Mouse (Mus musculus) hindbrain, embryonic 14.5 days (tissue): ENCODE results near the gene Trim62. TPM values are rescaled to one million over a fixed set of nuclear protein-coding genes. Genes with fewer than 3 reads are reported as not detected.

Experiments used
- ATAC-seq: fragments of 200-750 bp; cut with Nextera tagmentation; 2 replicates; pipeline ENCODE4 v1.8.0; 2017; ENCODE audit warnings: moderate number of reproducible peaks, mild to moderate bottlenecking, moderate TSS enrichment, moderate library complexity; ENCODE audit not compliant: low FRiP score
- DNase-seq: peaks from one replicate; pipeline ENCODE4 v3.0.0-alpha.2; 2015; ENCODE audit warnings: low spot score
- H3K27ac ChIP-seq: fragments of 300-500 bp; sonication (generic); 2 replicates; pipeline ENCODE4 v1.5.1; 2014; ENCODE audit warnings: mild to moderate bottlenecking, moderate library complexity
- H3K27me3 ChIP-seq: fragments of 300-500 bp; sonication (generic); 2 replicates; pipeline ENCODE4 v1.6.1; 2014; ENCODE audit warnings: mild to moderate bottlenecking, low read length, mixed read lengths; ENCODE audit not compliant: control insufficient read depth, insufficient read depth
- H3K36me3 ChIP-seq: fragments of 300-500 bp; sonication (generic); replicated peaks from 2 replicates; pipeline ENCODE4 v1.6.1; 2014; ENCODE audit not compliant: control insufficient read depth, insufficient read depth
- H3K4me1 ChIP-seq: fragments of 300-500 bp; sonication (generic); replicated peaks from 2 replicates; pipeline ENCODE4 v1.6.1; 2014; ENCODE audit warnings: antibody characterized with exemption, low read length, mixed read lengths; ENCODE audit not compliant: control insufficient read depth, insufficient read depth
- H3K4me2 ChIP-seq: fragments of 300-500 bp; sonication (generic); replicated peaks from 2 replicates; pipeline ENCODE4 v1.6.1; 2014; ENCODE audit warnings: mild to moderate bottlenecking, moderate library complexity
- H3K4me3 ChIP-seq: fragments of 300-500 bp; sonication (generic); replicated peaks from 2 replicates; pipeline ENCODE4 v1.5.1; 2014; ENCODE audit warnings: mild to moderate bottlenecking, low read length
- H3K9ac ChIP-seq: fragments of 300-500 bp; sonication (generic); 2 replicates; pipeline ENCODE4 v1.6.1; 2014
- H3K9me3 ChIP-seq: fragments of 300-500 bp; sonication (generic); 2 replicates; pipeline ENCODE4 v1.6.1; 2016; ENCODE audit warnings: low read length; ENCODE audit not compliant: control insufficient read depth
- WGBS: fragments of 180-500 bp; shearing (Covaris S2); extraction: QIAGEN DNeasy Blood & Tissue Kit; methylation state at CpG from one replicate; pipeline ENCODE4 v1.1.7; 2014; 5-methylcytosine and 5-hydroxymethylcytosine counted together
- polyA plus RNA-seq: library from polyadenylated mRNA; unstranded; fragments of >200 nt; fragmentation: Nextera tagmentation; extraction: Ambion mirVana; gene quantifications from 2 replicates; pipeline ENCODE4 v1.2.1, GENCODE M21; 2014

Trim62 gene
- polyA plus RNA-seq, 1 experiment from 2014 or later = 31.9 TPM

DNA sequence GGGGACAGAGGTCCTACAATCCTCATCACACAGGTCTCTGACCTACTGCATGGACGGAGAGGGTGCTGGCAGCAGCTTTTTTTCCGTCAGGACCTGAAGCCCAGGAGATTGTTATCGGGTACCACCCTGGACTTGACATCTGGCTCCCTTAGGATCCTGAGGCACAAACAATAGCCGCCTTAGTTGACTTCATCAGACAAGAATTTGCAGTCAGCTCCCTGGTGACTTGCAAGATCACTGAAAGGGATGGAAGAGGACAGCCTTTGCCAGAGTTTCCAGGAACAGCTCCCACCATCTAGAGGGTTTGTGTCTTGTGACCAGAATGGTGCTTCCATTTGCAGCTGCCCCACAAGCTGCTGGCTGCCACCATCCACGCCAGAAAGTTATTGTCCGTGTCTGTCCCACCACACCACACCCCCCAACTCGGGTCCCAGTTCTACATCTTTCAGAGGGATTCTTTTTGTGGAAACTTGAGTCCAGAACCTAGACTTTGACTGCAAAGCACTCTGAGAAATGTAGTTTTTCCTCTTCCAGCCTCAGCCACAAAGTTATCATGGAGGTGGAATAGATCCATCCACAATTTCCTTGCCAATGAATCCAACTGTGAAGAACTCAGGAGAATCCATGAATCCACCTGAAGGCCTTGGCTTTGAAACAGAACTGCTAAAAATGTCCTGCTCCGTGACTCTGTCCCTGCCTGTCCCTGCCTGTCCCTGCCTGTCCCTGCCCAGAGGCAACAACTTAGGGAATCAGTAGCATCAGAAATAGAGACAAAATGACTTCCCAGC lies 27.1 kb downstream of the Trim62 start:
- Histone ChIP-seq H3K27ac (no peak overlapping the region), H3K27me3 (no peaks in the 10 kb centered on the region), H3K9ac (no peak overlapping the region), H3K4me3 (no peak overlapping the region), H3K9me3 (no peaks in the 10 kb centered on the region), H3K4me1 (no peaks in the 10 kb centered on the region), H3K4me2 (no peak overlapping the region), H3K36me3 (peaks cover 26% of the 10 kb centered on the region)
- ATAC-seq (no peak), DNase-seq (no peak)
- 78% methylated on average over 8 of the region's 8 CpGs for WGBS

DNA sequence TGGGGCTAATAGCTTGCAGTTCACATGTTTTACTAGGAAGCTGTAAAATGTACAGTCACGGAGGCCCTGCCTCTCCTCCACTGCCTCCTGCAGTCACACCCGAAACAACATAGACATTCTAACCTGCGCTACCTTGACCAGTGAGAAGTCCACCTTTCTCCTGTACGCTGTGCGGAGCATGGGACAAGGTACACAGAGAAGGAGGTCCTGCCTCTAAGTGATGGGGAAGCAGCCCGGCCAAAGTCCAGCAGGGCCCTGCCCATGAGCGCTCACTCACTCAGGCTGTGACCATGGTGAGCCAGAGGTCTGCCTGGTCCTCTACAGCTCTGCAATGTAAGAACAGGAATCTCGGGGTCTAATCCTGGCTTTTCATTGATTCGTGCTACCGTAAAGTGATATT lies 28.7 kb downstream of the Trim62 start:
- no peak for ATAC-seq
- WGBS = 93% methylated on average over 10 of the region's 10 CpGs
- H3K36me3 ChIP-seq = peaks cover 26% of the 10 kb centered on the region

GRCm38 (mm10) chr4:128913794-128914193 lies 30.4 kb downstream of the Trim62 start:
- Histone ChIP-seq H3K27me3 (no peaks in the 10 kb centered on the region), H3K9me3 (no peaks in the 10 kb centered on the region), H3K4me2 (no peak overlapping the region), H3K9ac (no peak overlapping the region), H3K27ac (no peak overlapping the region), H3K4me3 (no peak overlapping the region), H3K4me1 (no peaks in the 10 kb centered on the region), H3K36me3 (peaks cover 26% of the 10 kb centered on the region)
- no peak for DNase-seq
- no peak for ATAC-seq
- WGBS = 28% methylated on average over 4 of the region's 4 CpGs

More for the DNA sequence above, 28.7 kb downstream of the Trim62 start:
- no peaks in the 10 kb centered on the region for H3K9me3 ChIP-seq
- H3K9ac ChIP-seq = no peak overlapping the region
- no peak for DNase-seq
- no peaks in the 10 kb centered on the region for H3K27me3 ChIP-seq
- H3K4me3 ChIP-seq = no peak overlapping the region
- no peak overlapping the region for H3K27ac ChIP-seq
- H3K4me2 ChIP-seq = no peak overlapping the region
- H3K4me1 ChIP-seq = no peaks in the 10 kb centered on the region

GRCm38 (mm10) chr4:128917119-128917518 lies 33.7 kb downstream of the Trim62 start:
- WGBS = 75% methylated on average over 3 of the region's 3 CpGs
- Histone ChIP-seq H3K9ac (no peak overlapping the region), H3K27me3 (no peaks in the 10 kb centered on the region), H3K27ac (no peak overlapping the region), H3K36me3 (no peaks in the 10 kb centered on the region), H3K4me2 (no peak overlapping the region), H3K9me3 (no peaks in the 10 kb centered on the region), H3K4me3 (no peak overlapping the region), H3K4me1 (no peaks in the 10 kb centered on the region)
- no peak for DNase-seq
- ATAC-seq = no peak

DNA sequence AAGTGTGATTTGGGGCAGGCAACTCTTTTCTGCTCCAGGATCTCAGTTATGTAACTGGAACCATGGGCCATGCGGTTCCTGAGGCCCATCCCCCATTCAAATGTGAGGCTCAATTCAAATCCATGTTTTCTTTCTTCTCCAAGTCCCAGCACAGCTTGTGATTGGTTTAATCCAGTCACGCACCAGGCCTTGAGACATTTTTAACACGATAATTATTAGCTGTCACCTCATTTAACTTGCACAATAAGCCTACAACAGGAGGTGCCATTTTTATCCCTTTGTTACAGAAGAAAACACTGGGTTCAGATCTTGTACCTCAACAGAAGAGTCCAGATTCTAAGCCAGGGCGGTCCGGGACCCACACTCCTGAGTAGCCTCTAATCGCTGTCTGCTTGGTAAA lies 34.4 kb downstream of the Trim62 start:
- H3K4me1 ChIP-seq = no peaks in the 10 kb centered on the region
- no peak for DNase-seq
- ATAC-seq = no peak
- no peak overlapping the region for H3K4me3 ChIP-seq
- 84% methylated on average over 6 of the region's 6 CpGs for WGBS
- no peak overlapping the region for H3K27ac ChIP-seq
- H3K9me3 ChIP-seq = no peaks in the 10 kb centered on the region
- H3K4me2 ChIP-seq = no peak overlapping the region
- H3K36me3 ChIP-seq = no peaks in the 10 kb centered on the region
- H3K27me3 ChIP-seq = no peaks in the 10 kb centered on the region
- no peak overlapping the region for H3K9ac ChIP-seq

DNA sequence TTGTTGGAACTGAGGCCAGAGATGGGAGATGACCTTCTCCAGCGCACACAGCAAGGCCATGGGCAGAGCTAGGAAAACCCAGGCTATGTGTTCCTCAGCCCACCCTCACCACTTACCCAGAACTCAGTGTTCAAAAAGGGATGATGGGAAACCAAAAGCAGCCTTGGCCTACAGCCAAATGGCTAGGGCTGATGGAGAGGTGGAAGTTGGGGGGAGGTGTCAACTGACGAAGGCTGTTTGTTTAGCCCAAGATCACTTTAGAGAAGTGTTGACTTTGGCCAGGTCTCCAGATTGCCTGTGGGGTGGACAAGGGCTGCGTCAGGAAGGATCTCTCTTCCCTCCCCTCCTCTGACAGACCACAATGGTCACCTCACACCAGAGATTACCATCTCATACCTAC lies 34.8 kb downstream of the Trim62 start:
- Histone ChIP-seq H3K9ac (no peak overlapping the region), H3K4me1 (no peaks in the 10 kb centered on the region), H3K36me3 (no peaks in the 10 kb centered on the region), H3K27me3 (no peaks in the 10 kb centered on the region), H3K4me2 (no peak overlapping the region), H3K27ac (no peak overlapping the region), H3K4me3 (no peak overlapping the region), H3K9me3 (no peaks in the 10 kb centered on the region)
- DNase-seq = no peak
- ATAC-seq = no peak
- WGBS = 62% methylated on average over 3 of the region's 3 CpGs

- ATAC-seq (no peak), DNase-seq (no peak)
- no peak overlapping the region for H3K4me3 ChIP-seq
- no peaks in the 10 kb centered on the region for H3K9me3 ChIP-seq
- H3K27me3 ChIP-seq = no peaks in the 10 kb centered on the region; the same call in 1 of the 2 replicates
- no peak overlapping the region for H3K4me2 ChIP-seq
- H3K36me3 ChIP-seq = no peaks in the 10 kb centered on the region
- 38% methylated on average over 10 of the region's 10 CpGs for WGBS
- no peaks in the 10 kb centered on the region for H3K4me1 ChIP-seq
- H3K27ac ChIP-seq = no peak overlapping the region
- no peak overlapping the region for H3K9ac ChIP-seq
These were observed 35.7 kb downstream of the Trim62 start for GRCm38 (mm10) chr4:128919106-128919505.

DNA sequence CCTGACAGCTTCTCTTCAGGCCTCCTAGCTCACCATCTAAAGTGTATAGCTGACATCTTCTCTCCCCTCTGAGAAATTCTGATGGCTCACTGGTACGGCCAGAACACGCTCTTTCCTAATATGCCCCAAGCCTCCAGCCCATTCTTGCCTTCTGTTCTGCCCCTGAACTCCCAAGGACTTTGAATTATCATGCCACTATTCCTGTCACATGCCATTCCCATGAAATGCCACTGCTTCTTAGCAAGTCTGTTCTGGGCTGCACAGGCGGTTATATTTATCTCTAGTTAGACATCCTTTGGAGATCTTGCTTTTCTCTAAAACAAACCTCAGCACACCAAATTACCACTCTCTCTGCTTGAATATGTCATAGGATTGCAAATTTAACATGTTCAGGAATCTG lies 40.2 kb downstream of the Trim62 start:
- no peaks in the 10 kb centered on the region for H3K36me3 ChIP-seq
- H3K4me3 ChIP-seq = no peak overlapping the region
- no peaks in the 10 kb centered on the region for H3K9me3 ChIP-seq
- 90% methylated on average over 3 of the region's 3 CpGs for WGBS
- ATAC-seq (no peak), DNase-seq (no peak)
- no peak overlapping the region for H3K4me2 ChIP-seq
- no peak overlapping the region for H3K27ac ChIP-seq
- H3K27me3 ChIP-seq = no peaks in the 10 kb centered on the region; the same call in 1 of the 2 replicates
- H3K9ac ChIP-seq = no peak overlapping the region
- H3K4me1 ChIP-seq = peaks cover 4% of the 10 kb centered on the region

DNA sequence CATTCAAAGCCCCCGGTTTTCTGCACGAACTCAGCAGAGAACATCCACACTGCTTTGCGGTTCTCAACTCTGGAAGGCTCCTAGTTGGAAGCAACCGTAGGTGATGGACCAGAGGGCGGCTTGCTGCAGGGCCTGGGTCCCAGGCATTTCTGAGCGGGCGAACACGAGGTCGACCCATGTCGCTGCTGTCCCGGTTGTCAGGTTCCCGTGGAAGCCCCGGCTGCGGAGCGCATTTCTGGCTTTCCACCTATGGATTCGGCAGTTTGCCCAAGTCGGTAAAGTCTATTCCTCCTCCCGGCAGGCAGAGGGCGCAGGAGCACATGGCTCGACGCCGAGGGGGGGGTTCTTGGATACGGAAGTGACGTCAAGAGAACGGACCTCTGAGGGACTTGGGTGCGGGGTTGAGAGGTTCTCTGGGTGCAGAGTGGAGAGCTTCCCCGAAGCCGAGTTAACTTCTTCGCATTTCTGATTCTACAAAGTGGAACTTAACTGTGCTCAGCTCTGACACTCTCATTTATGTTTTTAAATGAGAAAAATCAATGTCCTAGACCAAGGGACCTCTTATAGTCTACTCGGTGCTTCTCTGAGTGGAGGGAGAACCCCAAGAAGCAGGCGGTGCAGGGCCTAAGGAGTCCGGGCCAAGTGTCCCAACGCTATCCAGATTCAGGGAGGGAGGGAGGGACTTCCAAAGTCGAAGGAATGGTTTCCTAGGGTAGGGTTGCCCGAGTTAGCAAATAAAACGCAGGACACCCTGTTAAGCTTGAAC lies 41.6 kb downstream of the Trim62 start:
- Histone ChIP-seq H3K4me2 (peak overlapping the region; percentile 52), H3K9ac (peak overlapping the region; percentile 48), H3K27ac (no peak overlapping the region), H3K4me1 (peaks cover 4% of the 10 kb centered on the region), H3K4me3 (peak overlapping the region; percentile 19), H3K9me3 (no peaks in the 10 kb centered on the region), H3K36me3 (no peaks in the 10 kb centered on the region), H3K27me3 (no peaks in the 10 kb centered on the region; the same call in 1 of the 2 replicates)
- DNase-seq = peak; percentile 97
- peak; percentile 87 for ATAC-seq
- 12% methylated on average over 36 of the region's 36 CpGs for WGBS
